Mouse (Mus musculus): ENCODE data around the gene Fdxacb1. TPM values are rescaled to one million over a fixed set of nuclear protein-coding genes. Genes with fewer than 3 reads are reported as not detected.
A peak's percentile ranks its signal among the peaks of the same experiment; 100 is the strongest.

Fdxacb1 gene
- polyA plus RNA-seq, 3 experiments from 2014 or later: 9.9 to 11.1 (median 10.3) TPM

GRCm38 (mm10) chr9:50750706-50751105, 17.3 kb upstream of the Fdxacb1 start:
- no peak for ATAC-seq

- no peak for ATAC-seq
These were observed 16.7 kb upstream of the Fdxacb1 start, which contains the start of gene Cryab for GRCm38 (mm10) chr9:50751323-50751722. Gene Cryab, plus strand, starts transcription at chr9:50751325.

DNA sequence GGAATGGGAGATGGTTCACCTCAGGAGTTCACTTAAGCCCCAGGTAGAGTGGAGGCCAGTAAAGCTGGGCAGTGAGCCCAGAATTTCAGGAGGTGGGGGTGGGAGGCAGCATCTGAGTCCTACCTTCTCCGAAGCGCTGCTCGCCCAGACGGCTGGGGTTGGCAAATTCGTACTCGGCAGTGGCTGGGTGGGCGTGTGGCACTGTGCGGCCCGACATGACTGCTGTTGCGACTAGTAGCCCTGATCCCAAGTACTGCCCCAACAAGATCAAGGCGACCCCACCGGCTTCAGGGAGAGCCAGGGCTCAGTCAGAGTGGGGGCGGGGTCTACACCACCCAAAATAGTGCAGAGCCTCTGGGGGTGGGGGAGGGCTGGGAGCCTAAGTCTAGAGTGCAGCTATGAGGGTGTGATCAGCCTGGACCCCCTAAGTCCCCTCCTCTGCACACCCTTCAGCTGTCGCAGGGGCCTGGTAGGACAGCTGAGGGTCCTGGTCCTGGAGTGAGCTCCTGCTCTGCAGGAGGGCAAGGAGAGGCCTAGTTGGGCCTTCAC, 15.9 kb upstream of the Fdxacb1 start, which contains the start of gene Hspb2:
Gene Hspb2, minus strand, starts transcription at position 301 of the 549 bp plus-strand sequence.
- no peak for ATAC-seq

DNA sequence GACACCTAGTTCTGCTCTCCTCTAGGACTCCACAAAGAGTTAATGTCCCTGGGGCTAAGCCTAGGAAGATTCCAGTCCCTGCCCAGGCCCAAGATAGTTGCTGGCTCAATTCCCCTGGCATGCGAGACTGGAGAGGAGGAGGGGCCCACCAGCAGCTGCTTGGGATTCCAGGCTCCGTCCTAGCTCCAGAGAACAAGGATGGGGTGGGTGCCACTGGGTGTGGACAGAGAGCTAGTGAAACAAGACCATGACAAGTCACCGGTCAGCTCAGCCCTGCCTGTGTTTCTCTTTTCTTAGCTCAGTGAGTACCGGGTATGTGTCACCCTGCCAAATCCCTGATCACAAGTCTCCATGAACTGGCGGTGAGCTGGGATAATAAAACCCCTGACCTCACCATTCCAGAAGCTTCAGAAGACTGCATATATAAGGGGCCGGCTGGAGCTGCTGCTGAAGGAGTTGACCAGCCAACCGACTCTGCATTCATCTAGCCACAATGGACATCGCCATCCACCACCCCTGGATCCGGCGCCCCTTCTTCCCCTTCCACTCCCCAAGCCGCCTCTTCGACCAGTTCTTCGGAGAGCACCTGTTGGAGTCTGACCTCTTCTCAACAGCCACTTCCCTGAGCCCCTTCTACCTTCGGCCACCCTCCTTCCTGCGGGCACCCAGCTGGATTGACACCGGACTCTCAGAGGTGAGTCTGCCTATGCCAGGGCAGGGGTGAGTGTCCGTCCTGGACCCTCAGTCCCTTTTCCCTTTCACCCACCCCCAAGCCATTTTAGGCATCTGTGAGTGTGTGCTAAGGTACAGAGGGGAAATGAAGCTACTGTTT, 15.0 kb upstream of the Fdxacb1 start:
- ATAC-seq: no peak

DNA sequence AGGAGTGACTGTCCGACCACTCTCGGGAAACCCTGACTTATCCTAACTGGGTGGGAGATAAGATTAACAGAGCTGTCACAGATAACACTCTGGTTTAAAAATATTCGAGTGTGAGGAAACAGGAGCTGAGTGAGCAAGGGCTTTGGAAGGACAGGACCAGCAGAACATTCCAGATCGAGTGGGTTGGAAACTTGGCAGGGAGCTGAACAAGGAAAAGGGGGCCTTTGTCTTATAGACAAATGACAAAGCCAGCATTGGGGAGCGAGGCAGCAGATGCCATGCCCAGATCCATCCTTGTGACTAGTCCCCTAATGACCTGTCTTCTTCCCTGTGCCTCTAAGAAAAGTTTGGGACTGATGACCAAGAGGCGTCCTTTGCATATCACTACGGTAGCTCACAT, 14.1 kb upstream of the Fdxacb1 start:
- no peak for ATAC-seq

- ATAC-seq: no peak
These were observed 11.3 kb upstream of the Fdxacb1 start for GRCm38 (mm10) chr9:50756711-50757110.

GRCm38 (mm10) chr9:50761520-50762243, 6.4 kb upstream of the Fdxacb1 start:
- ATAC-seq: no peak

DNA sequence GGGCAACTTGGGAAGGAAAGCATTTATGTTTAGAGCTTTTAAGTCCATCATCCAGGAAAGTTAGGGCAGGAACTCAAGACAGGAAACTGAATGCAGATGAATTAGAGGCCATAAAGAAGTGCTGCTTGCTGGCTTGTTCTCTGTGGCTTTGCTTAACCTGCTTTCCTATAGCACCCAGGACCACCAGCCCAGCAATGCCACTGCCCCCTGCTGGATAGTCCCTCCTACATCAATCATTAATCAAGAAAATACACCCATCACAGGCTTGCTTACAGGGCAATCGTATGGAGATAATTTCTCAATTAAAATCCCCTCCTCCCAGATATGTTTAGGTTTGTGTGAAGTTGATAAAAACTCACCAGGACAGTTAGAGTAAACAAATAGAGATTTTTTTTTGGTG, 4.7 kb upstream of the Fdxacb1 start:
- no peak for ATAC-seq

DNA sequence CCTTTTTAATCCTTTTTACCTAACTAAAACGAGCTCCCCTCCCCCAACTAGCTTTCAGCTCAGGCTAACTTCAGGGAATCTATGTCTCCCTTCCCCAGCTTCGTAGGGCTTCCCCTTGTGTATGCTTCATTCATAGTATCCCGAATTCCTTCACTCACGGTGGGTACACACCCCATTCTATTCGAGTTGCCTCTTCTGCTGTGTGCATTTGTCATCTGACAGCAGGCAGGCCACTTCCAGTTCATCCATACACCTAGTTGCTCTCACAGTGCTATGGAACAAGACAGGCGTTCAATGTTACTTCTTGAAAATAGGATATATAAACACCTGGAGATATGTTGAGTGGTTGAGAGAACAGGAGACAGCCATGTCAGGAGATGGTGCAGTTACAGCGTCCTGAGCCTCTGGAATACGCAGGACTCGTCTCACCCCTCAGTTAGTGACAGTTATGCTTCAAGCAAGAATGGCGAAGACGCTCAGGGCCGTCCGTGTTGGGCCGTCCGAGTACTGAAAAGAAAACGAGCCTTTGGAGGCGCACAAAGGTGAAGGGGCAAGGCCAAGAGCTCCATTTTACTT, 417 bp upstream of the Fdxacb1 start:
- ATAC-seq: peak; percentile 1

GRCm38 (mm10) chr9:50770011-50770410, 2.0 kb downstream of the Fdxacb1 start:
- no peak for ATAC-seq

- ATAC-seq: no peak
These were observed 6.0 kb downstream of the Fdxacb1 start for GRCm38 (mm10) chr9:50774026-50774462.

DNA sequence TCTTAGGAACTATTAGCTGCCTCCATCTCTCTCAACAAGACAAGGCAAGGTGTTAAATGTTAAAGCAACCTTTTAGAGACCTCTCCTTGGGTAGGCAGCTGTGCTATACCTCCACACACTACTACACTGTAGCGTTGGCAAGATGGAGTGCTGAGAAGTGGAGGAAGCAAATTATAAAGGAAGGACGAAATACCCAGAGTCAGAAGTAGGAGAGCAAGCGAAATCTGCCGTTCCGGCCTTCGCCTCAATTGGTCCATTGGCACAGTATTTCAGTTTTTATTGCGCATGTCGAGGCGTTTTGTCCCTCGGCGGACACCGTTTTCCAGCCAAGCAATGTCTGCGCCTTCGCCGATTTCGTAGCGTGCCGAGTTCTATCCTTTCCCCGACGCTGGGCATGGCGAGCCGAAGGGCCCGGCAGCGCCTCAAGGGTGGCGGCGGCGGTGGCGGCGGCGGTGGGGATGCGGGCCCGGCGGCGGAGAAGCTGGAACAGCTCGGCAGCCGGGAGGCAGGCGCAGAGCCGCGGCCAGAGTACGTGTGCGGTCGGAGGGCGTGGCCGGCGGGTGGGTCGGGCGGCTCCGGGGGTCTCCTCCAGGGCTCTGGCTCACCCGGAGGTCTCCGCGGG, 7.1 kb downstream of the Fdxacb1 start, which contains the start of the genes Alg9 and 1110032A03Rik:
Gene Alg9, plus strand, starts transcription at position 29 of the 622 bp plus-strand sequence.
Gene 1110032A03Rik, minus strand, starts transcription at position 530 of the 622 bp plus-strand sequence.
- ATAC-seq: peak; percentile 79

- peak; percentile 16 for ATAC-seq
These were observed 7.7 kb downstream of the Fdxacb1 start for GRCm38 (mm10) chr9:50775662-50776126.

GRCm38 (mm10) chr9:50776162-50776760, 8.2 kb downstream of the Fdxacb1 start:
- ATAC-seq: no peak

- ATAC-seq: peak; percentile 28
These were observed 14.1 kb downstream of the Fdxacb1 start for GRCm38 (mm10) chr9:50782155-50782554.

DNA sequence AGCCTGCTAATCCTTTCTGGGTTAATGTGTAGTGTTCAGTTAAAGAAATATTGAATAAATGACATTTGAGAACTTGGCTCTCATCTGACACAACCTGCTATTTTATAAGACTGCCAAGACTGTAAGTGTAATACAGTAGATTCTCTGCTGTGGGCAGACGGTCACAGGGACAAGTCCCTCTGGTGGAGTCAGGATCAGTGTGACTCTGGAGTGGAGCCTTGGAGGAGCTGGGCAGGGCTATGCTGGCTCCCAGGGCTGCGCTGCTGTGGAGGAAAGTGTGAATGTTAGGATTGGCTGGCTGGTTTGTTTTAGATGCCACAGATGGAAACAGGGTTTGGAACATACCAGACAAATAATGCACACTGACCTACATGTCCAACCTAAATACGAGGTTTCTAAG, 27.2 kb downstream of the Fdxacb1 start:
- no peak for ATAC-seq

DNA sequence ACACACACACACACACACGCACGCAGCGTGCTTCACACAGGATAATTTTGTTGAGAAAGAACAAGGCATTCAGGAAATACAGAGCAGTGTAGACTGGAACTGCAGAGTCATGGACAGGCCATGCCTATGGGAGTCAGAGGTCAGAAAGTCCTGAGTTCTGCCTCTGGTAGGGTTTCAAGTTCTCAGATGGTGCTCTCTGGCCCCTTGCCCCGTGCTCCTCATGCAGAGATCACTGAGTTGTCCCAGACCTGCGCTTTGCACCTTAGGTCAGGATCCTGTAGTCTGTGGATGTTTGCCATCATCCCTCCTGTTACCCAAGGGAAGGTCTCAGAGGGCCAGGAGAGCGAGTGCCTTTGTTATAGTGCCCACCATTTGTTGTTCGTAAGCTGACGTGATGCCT, 28.7 kb downstream of the Fdxacb1 start:
- ATAC-seq: no peak

DNA sequence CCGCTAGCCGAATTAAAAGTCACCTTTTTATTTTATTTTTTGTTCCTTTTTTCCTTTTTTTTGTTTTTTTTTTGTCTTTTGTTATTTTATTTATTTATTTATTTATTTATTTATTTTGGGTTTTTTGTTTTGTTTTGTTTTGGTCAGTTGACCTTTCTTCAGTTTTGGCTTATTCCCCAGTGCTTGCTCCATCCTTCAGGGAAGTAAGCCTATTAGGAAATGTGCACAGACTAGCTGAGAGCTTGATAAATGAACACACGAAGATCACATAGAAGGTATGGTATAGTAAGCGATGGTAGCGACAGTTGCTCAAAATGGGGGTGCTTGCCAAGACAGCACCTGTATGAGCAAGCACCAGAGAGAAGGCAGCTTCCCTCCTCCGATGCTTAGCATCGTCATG, 29.6 kb downstream of the Fdxacb1 start:
- no peak for ATAC-seq

GRCm38 (mm10) chr9:50798368-50798767, 30.3 kb downstream of the Fdxacb1 start:
- ATAC-seq: no peak

- peak; percentile 67 for ATAC-seq
These were observed 32.9 kb downstream of the Fdxacb1 start for GRCm38 (mm10) chr9:50800985-50801384.

DNA sequence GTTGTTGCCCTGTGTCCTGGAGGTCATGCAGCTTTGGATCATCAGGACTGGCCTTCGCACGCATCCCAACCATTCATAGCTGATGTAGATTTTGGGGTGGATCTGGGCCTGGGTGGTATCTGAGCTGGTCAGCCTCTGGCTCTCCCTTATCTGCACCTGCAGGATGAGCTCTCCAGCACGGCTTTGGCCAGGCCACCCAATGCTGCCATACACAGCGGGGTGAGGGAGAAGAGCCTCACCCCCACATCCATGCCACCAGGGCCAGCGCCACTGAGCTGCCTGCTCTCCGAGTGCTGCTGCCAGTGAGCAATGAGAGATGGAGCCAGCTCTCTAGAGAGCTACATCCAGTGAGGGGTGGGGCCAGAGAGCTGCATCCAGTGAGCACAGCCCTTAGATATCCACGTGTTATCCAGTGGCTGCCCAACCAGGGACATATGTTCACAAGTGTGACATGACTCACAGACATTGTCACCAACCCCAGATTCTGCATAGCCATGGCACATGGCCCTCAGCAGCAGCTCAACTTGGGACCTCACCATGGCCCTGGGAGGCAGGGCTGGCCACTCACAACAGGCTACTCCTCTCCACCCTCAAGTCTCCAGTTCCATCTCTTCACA, 35.1 kb downstream of the Fdxacb1 start:
- no peak for ATAC-seq
